Mouse (Mus musculus) midbrain, embryonic 14.5 days (tissue): ENCODE results near the gene Nmnat1. TPM values are rescaled to one million over a fixed set of nuclear protein-coding genes. Genes with fewer than 3 reads are reported as not detected.

Experiments
- ATAC-seq: fragments of 200-750 bp; cut with Nextera tagmentation; 2 replicates; pipeline ENCODE4 v1.8.0; 2017; ENCODE audit warnings: moderate number of reproducible peaks, moderate library complexity; ENCODE audit not compliant: low FRiP score, low TSS enrichment
- DNase-seq: peaks from one replicate; pipeline ENCODE4 v3.0.0-alpha.2; 2015
- H3K27ac ChIP-seq: fragments of 300-500 bp; sonication (generic); replicated peaks from 2 replicates; pipeline ENCODE4 v1.5.1; 2014; ENCODE audit warnings: mild to moderate bottlenecking, low read depth, low read length, moderate library complexity
- H3K27me3 ChIP-seq: fragments of 300-500 bp; sonication (generic); 2 replicates; pipeline ENCODE4 v1.6.1; 2014; ENCODE audit warnings: low read length, control low read depth, mixed read lengths; ENCODE audit not compliant: control insufficient read depth, insufficient read depth
- H3K36me3 ChIP-seq: fragments of 300-500 bp; sonication (generic); 2 replicates; pipeline ENCODE4 v1.6.1; 2014; ENCODE audit warnings: low read length, control low read depth; ENCODE audit not compliant: control insufficient read depth, insufficient read depth
- H3K4me1 ChIP-seq: fragments of 300-500 bp; sonication (generic); 2 replicates; pipeline ENCODE4 v1.6.1; 2014; ENCODE audit warnings: mild to moderate bottlenecking, antibody characterized with exemption, low read length, control low read depth; ENCODE audit not compliant: control insufficient read depth, insufficient read depth
- H3K4me2 ChIP-seq: fragments of 300-500 bp; sonication (generic); 2 replicates; pipeline ENCODE4 v1.6.1; 2014; ENCODE audit warnings: mild to moderate bottlenecking, low read length, moderate library complexity
- H3K4me3 ChIP-seq: fragments of 300-500 bp; sonication (generic); replicated peaks from 2 replicates; pipeline ENCODE4 v1.5.1; 2014; ENCODE audit warnings: low read depth, low read length
- H3K9ac ChIP-seq: fragments of 300-500 bp; sonication (generic); replicated peaks from 2 replicates; pipeline ENCODE4 v1.6.1; 2014; ENCODE audit warnings: mild to moderate bottlenecking, low read length, moderate library complexity
- H3K9me3 ChIP-seq: fragments of 300-500 bp; sonication (generic); 2 replicates; pipeline ENCODE4 v1.6.1; 2016; ENCODE audit warnings: low read length, control low read depth, mixed read lengths; ENCODE audit not compliant: control insufficient read depth
- WGBS: fragments of 180-500 bp; shearing (Covaris S2); extraction: QIAGEN DNeasy Blood & Tissue Kit; methylation state at CpG from one replicate; pipeline ENCODE4 v1.1.7; 2014; 5-methylcytosine and 5-hydroxymethylcytosine counted together
- polyA plus RNA-seq: library from polyadenylated mRNA; unstranded; fragments of >200 nt; fragmentation: Nextera tagmentation; extraction: Ambion mirVana; gene quantifications from 2 replicates; pipeline ENCODE4 v1.2.1, GENCODE M21; 2014

The Nmnat1 gene
- polyA plus RNA-seq, 1 experiment from 2014 or later: 9.4 TPM

DNA sequence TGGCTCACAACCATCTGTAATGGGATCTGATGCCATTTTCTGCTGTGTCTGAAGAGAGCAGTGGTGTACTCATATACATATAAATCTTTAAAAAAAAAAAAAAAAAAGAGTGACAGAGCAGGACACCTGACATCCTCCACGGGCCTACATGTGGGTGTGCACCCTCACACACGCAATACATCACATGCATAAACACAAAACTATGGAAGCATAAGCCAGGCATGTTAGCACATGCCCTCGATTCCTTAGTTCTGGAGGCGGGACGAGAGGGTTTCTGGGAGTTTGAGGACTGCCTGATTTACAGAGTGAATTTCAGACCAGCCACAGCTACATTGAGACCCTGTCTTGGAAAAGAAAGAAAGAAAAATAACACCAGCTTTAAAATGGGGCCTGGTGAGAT is 19.4 kb upstream of the Nmnat1 start:
- no peak overlapping the region for H3K4me2 ChIP-seq
- WGBS: 89% methylated on average over 5 of the region's 5 CpGs
- H3K36me3 ChIP-seq: peaks cover 14% of the 10 kb centered on the region
- DNase-seq (no peak), ATAC-seq (no peak)
- no peaks in the 10 kb centered on the region for H3K4me1 ChIP-seq
- H3K27me3 ChIP-seq: no peaks in the 10 kb centered on the region
- no peak overlapping the region for H3K9ac ChIP-seq
- H3K4me3 ChIP-seq: no peak overlapping the region
- no peak overlapping the region for H3K27ac ChIP-seq
- H3K9me3 ChIP-seq: no peaks in the 10 kb centered on the region

DNA sequence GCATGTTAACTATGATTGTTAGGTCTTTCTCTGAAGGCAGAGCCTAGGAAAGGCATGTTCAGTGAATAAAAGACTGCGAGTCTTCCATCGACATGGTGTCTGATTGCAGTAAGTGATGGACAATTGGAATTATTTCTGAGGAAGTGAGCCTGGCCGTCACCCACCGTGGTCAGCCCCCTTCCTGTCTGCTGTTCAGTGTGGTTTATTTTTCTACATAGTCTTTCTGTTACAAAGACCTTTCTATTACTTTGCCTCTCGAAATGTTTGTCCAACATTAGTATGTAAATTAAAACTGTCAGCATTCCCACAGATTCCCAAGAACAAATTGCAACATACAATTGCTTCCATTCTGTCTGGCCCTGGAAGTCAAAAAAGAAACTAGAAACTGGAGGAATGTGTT is 14.8 kb upstream of the Nmnat1 start:
- H3K9me3 ChIP-seq: no peaks in the 10 kb centered on the region
- ATAC-seq (no peak), DNase-seq (no peak)
- H3K4me2 ChIP-seq: no peak overlapping the region
- WGBS: 80% methylated on average over 5 of the region's 5 CpGs
- H3K27me3 ChIP-seq: no peaks in the 10 kb centered on the region
- H3K4me1 ChIP-seq: no peaks in the 10 kb centered on the region
- no peak overlapping the region for H3K9ac ChIP-seq
- peaks cover 45% of the 10 kb centered on the region for H3K36me3 ChIP-seq
- H3K27ac ChIP-seq: no peak overlapping the region
- H3K4me3 ChIP-seq: no peak overlapping the region

GRCm38 (mm10) chr4:149498901-149499300 is 13.9 kb upstream of the Nmnat1 start:
- Histone ChIP-seq H3K27ac (no peak overlapping the region), H3K4me3 (no peak overlapping the region), H3K4me1 (no peaks in the 10 kb centered on the region), H3K4me2 (no peak overlapping the region), H3K9me3 (no peaks in the 10 kb centered on the region), H3K27me3 (no peaks in the 10 kb centered on the region), H3K36me3 (peaks cover 54% of the 10 kb centered on the region), H3K9ac (no peak overlapping the region)
- DNase-seq (no peak), ATAC-seq (no peak)
- WGBS: 71% methylated on average over 8 of the region's 8 CpGs

- H3K36me3 ChIP-seq: peaks cover 70% of the 10 kb centered on the region
- H3K4me3 ChIP-seq: no peak overlapping the region
- WGBS: 29% methylated on average over 2 of the region's 2 CpGs
- no peaks in the 10 kb centered on the region for H3K9me3 ChIP-seq
- H3K27ac ChIP-seq: peak overlapping the region; percentile 41; the same call in 1 of the 2 replicates
- no peaks in the 10 kb centered on the region for H3K27me3 ChIP-seq
- no peak; the same call in 1 of the 2 replicates for ATAC-seq
- H3K4me2 ChIP-seq: no peak overlapping the region
- H3K4me1 ChIP-seq: no peaks in the 10 kb centered on the region
- H3K9ac ChIP-seq: no peak overlapping the region
- peak; percentile 41 for DNase-seq
Measured at GRCm38 (mm10) chr4:149496612-149497011, 11.6 kb upstream of the Nmnat1 start.

- Histone ChIP-seq H3K36me3 (peaks cover 73% of the 10 kb centered on the region), H3K4me2 (no peak overlapping the region), H3K4me3 (no peak overlapping the region), H3K27me3 (no peaks in the 10 kb centered on the region), H3K9me3 (no peaks in the 10 kb centered on the region), H3K27ac (no peak overlapping the region), H3K4me1 (peaks cover 7% of the 10 kb centered on the region; the same call in 1 of the 2 replicates), H3K9ac (no peak overlapping the region)
- DNase-seq (no peak), ATAC-seq (no peak)
- 96% methylated on average over 3 of the region's 3 CpGs for WGBS
Measured at GRCm38 (mm10) chr4:149491151-149491550, 6.1 kb upstream of the Nmnat1 start.

DNA sequence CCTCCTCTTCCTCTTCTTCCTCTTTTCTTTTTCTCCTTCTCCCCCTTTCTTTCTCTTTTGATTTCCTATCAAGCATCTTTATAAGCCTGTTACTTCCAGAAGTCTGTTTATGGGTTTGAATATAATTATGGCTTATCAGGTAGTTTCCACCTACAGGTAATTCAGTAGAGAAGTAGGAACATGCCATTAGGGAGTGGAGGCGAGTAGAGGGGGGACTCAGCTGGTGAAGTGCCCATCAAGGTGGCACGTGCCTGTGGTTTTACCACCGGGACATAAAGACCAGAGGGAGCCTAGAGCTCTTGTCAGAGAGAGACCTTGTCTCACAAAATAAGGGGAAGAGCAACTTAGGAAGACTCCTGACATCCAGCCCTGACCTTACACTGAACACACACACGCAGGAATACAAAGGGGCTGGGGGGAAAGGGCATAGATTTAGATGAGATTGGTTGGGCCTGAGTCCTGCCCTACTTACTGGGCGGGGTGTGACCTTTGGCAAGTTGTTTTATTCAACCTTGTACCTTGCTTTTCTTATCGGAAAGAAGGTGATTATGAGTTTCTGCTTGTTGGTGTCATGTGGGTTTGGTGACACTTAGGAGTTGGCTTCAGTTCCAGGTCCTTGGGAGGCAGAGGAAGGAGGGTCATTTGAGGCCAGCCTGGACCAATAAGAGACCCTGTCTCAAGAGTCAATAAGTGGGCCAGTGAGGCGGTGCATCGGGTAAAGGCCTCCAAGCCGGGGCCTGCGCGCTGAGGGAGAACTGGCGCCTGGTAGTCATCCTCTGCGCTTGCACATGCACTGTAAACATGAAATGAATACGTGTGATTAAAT is 4.6 kb upstream of the Nmnat1 start:
- H3K36me3 ChIP-seq: peaks cover 61% of the 10 kb centered on the region
- no peak overlapping the region for H3K27ac ChIP-seq
- peaks cover 10% of the 10 kb centered on the region for H3K4me1 ChIP-seq
- no peak overlapping the region for H3K4me2 ChIP-seq
- DNase-seq: no peak
- no peak overlapping the region for H3K4me3 ChIP-seq
- no peak overlapping the region for H3K9ac ChIP-seq
- H3K27me3 ChIP-seq: no peaks in the 10 kb centered on the region
- no peak for ATAC-seq
- H3K9me3 ChIP-seq: no peaks in the 10 kb centered on the region
- 94% methylated on average over 14 of the region's 14 CpGs for WGBS

- peaks cover 44% of the 10 kb centered on the region for H3K36me3 ChIP-seq
- no peak overlapping the region for H3K27ac ChIP-seq
- H3K4me2 ChIP-seq: no peak overlapping the region
- no peak overlapping the region for H3K9ac ChIP-seq
- no peaks in the 10 kb centered on the region for H3K9me3 ChIP-seq
- H3K27me3 ChIP-seq: no peaks in the 10 kb centered on the region
- no peak for ATAC-seq
- 97% methylated on average over 12 of the region's 12 CpGs for WGBS
- H3K4me3 ChIP-seq: no peak overlapping the region
- DNase-seq: no peak
- H3K4me1 ChIP-seq: peaks cover 13% of the 10 kb centered on the region
Measured at GRCm38 (mm10) chr4:149487729-149488128, 2.7 kb upstream of the Nmnat1 start.

- H3K36me3 ChIP-seq: peaks cover 30% of the 10 kb centered on the region
- peak; percentile 65 for DNase-seq
- H3K4me1 ChIP-seq: peaks cover 13% of the 10 kb centered on the region
- peak overlapping the region; percentile 60 for H3K4me2 ChIP-seq
- H3K27me3 ChIP-seq: no peaks in the 10 kb centered on the region
- peak overlapping the region; percentile 72 for H3K9ac ChIP-seq
- no peak for ATAC-seq
- no peaks in the 10 kb centered on the region for H3K9me3 ChIP-seq
- no peak overlapping the region for H3K27ac ChIP-seq
- WGBS: 2% methylated on average over 10 of the region's 10 CpGs
- H3K4me3 ChIP-seq: peak overlapping the region; percentile 71
Measured at GRCm38 (mm10) chr4:149485825-149486206, 814 bp upstream of the Nmnat1 start.

DNA sequence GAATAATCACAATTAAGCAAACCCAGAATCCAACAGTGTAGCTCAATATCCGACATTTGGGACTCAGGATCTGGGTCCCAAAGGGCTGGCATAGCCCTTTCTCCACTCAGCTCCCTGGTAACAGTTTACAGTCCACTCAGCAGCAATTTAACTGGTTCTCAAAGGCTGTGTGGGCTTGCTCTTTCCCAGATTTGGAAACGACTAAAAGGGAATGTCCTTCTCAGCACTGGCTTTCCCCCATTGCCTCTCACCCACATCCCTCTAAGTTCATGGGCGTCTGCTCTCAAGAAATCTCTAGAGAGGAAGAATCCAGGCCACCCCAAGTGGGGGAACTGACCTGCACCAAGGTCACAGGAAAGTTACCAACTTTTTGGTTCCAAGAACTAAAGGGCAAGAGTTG is 436 bp downstream of the Nmnat1 start:
- ATAC-seq: no peak
- DNase-seq: no peak
- WGBS: 47% methylated on average over 3 of the region's 3 CpGs
- H3K9ac ChIP-seq: peak overlapping the region; percentile 72
- no peaks in the 10 kb centered on the region for H3K27me3 ChIP-seq
- no peaks in the 10 kb centered on the region for H3K9me3 ChIP-seq
- H3K27ac ChIP-seq: peak overlapping the region; percentile 70
- H3K36me3 ChIP-seq: peaks cover 24% of the 10 kb centered on the region
- H3K4me2 ChIP-seq: peak overlapping the region; percentile 60
- H3K4me3 ChIP-seq: peak overlapping the region; percentile 71
- peaks cover 13% of the 10 kb centered on the region for H3K4me1 ChIP-seq
